Mouse (Mus musculus) urinary bladder, adult 18-20 months (tissue): ENCODE results near the gene Frem1.

Experiments
- DNase-seq, 2 experiments: peaks; one replicate each; pipeline ENCODE4 v3.0.0; 2022; ENCODE audit warnings: low spot score in 2 of 2, mixed read lengths in 2 of 2

Gene Frem1

DNA sequence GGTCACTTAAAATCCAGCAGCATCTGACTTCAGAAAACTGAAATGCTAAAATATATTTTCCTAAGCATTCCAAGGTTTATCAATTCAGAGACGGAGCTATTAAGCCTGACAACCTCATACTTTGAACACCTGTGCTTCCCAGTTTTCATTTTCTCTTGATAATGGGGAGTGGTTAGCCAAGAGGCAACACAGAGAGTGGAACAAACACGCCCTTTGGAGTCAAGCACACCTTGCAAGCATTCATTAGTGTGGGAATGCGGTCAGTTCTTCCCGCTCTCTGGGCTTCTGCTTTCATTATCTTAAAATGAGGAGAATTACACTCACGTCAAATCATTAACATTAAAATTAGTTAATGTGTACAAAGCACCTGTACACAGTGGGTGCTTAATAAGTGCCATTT lies 122.1 kb downstream of the Frem1 start:
- DNase-seq, result no peak

- no peak for DNase-seq
These were observed 130.2 kb downstream of the Frem1 start for GRCm38 (mm10) chr4:82921962-82922361.

DNA sequence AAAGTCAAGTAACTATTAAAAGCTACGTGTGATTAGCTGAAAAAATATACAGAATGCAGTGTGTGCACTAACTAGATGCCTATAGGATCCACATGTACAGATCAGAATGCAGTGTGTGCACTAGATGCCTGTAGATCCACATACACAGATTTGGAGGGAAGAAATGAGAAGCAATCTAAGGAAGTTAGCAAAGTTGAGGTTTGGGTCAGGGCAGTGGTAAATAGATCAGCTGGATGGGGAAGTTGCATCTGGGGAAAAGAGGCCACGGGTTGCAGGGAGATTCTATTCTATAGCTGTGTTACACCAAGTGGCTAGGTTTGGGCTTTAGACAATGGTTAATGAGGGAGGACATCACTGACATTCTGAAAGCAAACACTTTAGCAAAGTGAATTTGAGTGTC lies 133.5 kb downstream of the Frem1 start:
- no peak for DNase-seq

- DNase-seq, result no peak
These were observed 135.5 kb downstream of the Frem1 start for GRCm38 (mm10) chr4:82916678-82917050.

DNA sequence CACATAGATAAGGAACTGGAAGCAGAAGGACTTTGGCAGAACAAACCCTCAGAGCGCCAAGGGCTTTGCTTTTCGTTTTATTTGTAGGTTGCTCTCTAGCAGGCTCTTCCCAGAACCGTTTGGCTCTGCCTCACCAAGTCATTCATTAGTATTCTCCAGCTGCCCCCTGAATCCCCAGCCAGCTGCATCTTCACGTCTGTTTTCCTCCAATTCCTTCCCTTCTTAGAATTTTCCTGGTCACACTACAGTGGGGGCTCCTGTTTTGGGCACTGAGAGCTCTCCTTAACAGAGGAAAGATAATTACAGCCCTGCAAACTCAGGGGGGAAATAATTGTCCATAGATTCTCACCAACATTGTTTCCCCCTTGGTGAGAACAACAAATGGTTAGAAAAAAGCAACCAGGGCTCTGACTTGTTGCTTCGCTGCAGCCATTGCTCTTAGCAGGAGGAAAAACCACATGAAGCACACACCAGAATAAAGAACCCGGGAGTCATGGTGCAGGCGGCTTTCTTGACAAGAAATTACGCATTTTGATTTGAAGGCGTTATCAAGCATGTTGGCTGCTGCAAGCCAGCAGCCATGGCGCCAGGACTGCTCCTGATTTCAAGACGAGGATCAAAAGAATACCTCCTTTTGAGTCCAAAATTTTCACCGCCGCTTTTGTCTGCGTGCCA lies 136.0 kb downstream of the Frem1 start:
- no peak for DNase-seq

- DNase-seq, result no peak
These were observed 136.6 kb downstream of the Frem1 start for GRCm38 (mm10) chr4:82915576-82915975.

DNA sequence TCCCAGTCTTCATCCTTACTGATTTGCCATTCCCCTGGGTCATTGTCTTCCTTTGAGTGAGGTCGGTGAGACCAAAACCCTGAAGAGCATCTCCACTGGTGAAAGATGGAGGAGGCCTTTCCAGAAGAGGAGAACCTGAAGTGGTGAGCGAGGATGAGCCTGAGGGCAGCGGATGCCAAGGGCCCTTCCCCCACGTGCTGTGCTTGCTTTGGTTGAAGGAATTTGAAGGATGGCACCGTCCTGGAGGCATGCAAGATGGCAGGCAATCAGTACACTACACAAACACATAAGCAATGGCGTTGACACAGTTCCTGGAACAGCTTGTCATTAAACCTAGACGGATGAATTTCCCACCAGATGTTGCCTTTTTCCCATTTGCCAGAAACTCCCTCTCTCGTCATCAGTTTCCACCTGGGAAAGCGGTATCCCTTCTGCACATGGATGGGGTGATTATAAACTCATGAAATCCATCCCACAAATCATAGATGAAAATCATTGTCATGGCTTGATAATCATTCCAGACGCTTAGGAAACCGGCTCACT lies 137.5 kb downstream of the Frem1 start:
- no peak for DNase-seq

DNA sequence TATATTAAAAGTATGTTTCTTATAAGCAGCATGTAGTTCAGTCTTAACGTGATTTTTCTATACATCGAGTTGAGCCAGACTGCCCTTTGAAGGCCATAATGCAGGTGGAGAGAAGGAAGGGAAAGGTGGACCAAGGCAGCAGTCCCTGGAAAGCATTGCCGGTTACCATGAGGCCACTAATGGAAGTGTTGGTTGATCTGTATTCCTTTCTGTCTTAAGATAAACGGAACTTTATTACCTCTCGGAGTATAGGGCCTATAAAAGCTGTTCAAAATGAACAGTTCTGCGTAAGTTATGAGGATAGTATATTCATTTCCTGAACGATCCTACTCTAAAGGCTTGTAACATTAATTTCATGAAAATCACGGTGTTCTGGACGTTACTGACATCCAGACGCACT lies 156.9 kb downstream of the Frem1 start:
- no peak for DNase-seq

GRCm38 (mm10) chr4:82892247-82892646 lies 159.9 kb downstream of the Frem1 start:
- no peak for DNase-seq

- no peak for DNase-seq
These were observed 160.6 kb downstream of the Frem1 start for GRCm38 (mm10) chr4:82891566-82891965.

- no peak for DNase-seq
These were observed 161.1 kb downstream of the Frem1 start for GRCm38 (mm10) chr4:82891049-82891448.

DNA sequence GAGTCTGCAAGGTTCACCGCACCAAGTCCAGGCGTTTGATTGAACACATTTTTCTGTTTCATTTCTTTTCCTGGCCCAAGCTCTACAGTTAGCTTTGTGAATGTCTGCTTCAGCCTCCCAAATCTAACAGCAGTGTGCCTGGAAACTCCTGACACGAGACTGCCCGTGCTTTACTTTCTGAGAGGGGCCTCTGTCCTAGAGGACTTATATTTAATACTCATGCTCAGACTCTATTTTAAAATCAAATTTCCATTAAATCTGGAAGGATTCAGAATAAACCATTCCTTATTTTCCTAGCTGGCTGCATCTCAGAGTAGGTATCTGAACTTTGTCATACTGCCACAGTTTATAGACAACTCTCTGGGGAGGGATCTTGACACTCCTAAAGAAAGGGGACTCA lies 161.6 kb downstream of the Frem1 start:
- DNase-seq, result no peak

DNA sequence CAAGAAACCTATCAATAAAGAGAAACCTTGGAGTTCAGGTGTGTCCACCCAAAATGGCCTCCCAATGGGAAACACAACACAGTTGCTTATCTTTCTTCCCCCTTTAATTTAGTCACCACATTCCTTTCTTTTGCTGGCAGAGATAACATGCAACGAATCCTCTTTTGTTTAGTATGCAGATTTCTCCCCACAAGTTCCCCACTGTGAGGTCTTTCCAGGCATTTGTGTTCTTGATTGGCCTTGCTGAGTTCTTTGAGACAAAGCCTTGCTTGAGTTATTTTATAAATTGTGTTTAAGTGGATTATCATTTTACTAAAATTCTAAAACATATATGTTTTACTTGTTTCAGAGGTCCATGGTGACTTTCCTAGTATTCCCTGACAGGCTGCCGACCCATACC lies 166.0 kb downstream of the Frem1 start:
- no peak for DNase-seq

GRCm38 (mm10) chr4:82885535-82885913 lies 166.6 kb downstream of the Frem1 start:
- no peak for DNase-seq

- DNase-seq, result no peak
These were observed 167.3 kb downstream of the Frem1 start, which contains the start of gene Cer1 for GRCm38 (mm10) chr4:82884636-82885534. TSS of gene Cer1 (minus strand) at chr4:82885148.

DNA sequence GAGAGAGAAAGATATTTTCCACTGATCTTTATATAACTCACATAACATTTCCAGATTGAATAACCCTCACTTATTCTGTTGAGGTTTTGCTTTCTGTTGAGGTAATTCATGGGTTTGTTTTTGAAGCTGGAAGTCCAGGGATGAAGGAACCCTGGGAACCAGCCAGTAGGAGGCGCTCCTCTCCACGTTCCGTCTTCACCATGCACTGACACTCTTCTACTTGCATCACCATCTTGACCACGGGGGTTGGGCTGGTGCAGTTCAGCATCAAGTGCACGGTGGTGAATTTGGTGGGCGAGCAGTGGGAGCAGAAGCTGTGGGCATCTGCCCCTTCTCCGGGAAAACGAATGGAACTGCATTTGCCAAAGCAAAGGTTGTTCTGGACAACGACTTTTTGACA lies 169.6 kb downstream of the Frem1 start:
- no peak for DNase-seq

DNA sequence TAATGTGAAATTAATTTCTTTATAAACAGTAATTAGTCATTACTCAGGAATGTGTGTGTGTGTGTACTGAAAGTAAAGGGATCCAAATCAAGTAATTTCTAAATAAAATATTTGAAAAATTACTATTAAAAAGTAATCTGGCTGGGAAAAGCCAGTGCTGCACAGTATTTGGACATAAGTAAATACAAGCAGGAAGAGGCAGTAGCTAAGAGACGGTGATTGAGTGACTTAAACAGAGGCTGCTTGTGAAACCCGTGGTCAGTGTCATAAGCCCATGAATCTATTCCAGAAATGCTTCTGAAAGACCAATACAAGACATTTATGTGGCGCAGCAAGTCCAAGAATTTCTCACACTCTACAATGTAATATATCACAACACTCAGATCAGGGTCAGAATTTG lies 170.8 kb downstream of the Frem1 start:
- DNase-seq, result no peak

GRCm38 (mm10) chr4:82880243-82880642 lies 171.9 kb downstream of the Frem1 start:
- DNase-seq, result no peak

DNA sequence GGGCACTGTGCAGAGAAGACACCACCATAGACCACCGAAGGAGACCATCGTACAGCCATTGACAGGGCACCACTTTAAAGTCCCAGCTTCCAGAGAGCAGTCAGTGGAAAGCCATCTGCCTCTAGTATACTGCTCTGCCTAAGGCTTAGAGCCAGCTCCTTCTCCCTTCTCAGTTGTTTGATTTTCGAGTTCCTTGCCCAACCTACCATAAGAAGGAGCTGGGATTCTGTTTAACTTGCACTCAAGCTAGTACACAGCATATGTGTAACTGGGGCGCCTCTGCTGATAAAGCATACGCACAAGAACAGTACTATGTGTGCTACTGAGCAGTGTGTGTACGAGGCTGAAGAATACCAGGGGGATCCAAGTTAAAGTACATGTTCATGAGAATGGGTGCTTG lies 173.0 kb downstream of the Frem1 start:
- no peak for DNase-seq

DNA sequence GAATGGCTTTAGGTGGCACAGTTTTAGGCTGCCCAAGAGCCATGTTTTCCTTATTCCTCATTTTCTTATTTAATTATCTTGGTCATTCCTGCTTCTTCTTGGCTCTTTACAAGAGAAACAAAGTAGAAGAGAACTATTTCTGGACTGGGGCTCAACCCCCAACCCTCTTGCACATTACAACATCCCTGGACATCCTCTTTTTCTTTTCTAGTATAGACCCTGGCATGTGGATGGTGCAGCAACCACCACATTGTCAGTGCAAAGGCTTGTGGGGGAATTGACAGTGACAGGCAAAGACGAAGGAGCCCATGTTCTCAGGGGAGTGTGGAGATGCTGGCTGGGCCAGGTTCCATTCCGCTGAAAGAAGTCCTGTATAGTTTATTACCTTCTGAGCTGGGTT lies 175.5 kb downstream of the Frem1 start:
- no peak for DNase-seq

DNA sequence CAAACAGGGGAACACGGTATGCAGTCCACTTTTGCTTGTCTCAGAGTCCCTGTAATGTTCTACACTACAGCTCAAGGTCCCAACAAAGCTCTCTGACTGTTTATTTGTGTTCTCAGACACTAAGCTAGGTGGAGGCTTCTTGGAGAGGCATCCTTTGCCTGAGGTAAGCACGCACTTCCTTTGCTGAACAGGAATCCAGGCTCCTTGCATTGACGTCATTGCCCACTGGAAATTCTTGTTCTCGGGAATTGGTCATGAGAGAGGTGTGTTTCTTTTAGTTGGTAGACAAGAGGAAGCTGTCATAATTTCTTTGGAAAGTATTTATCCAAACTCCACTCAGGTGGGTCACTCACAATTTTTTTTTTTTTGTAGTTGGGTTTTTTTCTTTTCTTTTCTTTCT lies 176.6 kb downstream of the Frem1 start:
- no peak for DNase-seq

DNA sequence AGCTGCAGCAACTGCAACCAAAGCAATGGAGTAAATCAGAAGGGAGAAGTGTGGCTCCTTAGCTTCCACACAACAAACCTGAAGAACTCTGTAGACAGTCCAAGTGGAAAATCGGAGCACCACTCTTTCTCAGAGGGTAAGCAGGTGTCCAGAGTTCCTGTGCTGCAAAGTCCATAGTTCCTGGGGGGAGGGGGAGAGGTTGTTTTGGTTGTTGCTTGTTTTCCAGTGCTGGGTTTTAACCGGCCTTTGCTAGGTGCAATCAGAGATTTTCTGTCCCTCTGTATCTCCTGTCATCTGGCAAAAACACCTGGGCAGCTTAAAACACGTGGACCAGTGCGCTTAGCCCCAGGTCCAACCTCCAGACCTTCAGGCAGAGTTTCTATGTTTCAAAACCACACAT lies 177.3 kb downstream of the Frem1 start:
- no peak for DNase-seq

DNA sequence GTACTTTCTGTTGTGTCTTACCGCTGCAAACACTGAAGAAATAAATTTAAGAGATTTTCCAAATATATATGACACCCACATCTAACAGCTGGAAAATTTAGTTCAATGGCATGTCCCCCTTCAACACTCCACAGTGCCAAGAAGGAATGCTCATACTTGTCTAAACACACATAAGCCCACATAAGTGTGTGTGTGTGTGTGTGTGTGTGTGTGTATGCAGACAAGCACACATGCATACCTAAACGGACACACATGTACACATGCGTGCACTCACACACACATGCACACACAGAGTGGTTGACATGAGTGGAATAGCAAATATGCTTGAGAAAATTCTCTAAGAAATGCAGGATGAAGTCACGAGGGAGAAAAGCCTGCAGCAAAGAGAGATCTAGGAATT lies 179.6 kb downstream of the Frem1 start:
- no peak for DNase-seq
